Mouse (Mus musculus) spleen, adult 2 months (tissue): ENCODE data around the gene Smad9. TPM values are rescaled to one million over a fixed set of nuclear protein-coding genes. Genes with fewer than 3 reads are reported as not detected.

Source experiments
- DNase-seq, 2 experiments: peaks; one replicate each; pipeline versions ENCODE4 v3.0.0 to v3.0.0-alpha.2; 2012 to 2021; ENCODE audit warnings: low spot score in 2 of 2, low read depth in 1 of 2
- H3K27ac ChIP-seq: fragments of 200-500 bp; 2 replicates; pipeline ENCODE4 v1.5.1; 2012; ENCODE audit warnings: low read length, inconsistent platforms; ENCODE audit not compliant: insufficient read depth
- H3K27me3 ChIP-seq: fragments of 200-500 bp; 2 replicates; pipeline ENCODE4 v1.6.1; 2012; ENCODE audit warnings: mild to moderate bottlenecking, moderate library complexity, low read length, inconsistent platforms; ENCODE audit not compliant: control insufficient read depth, insufficient read depth
- H3K36me3 ChIP-seq: fragments of 200-500 bp; 2 replicates; pipeline ENCODE4 v1.6.1; 2012; ENCODE audit warnings: mild to moderate bottlenecking, low read length, inconsistent platforms; ENCODE audit not compliant: control insufficient read depth, insufficient read depth
- H3K4me1 ChIP-seq: fragments of 200-500 bp; 2 replicates; pipeline ENCODE4 v1.6.1; 2011; ENCODE audit warnings: inconsistent platforms; ENCODE audit not compliant: control insufficient read depth, insufficient read depth, insufficient read length
- H3K4me3 ChIP-seq: fragments of 200-500 bp; 2 replicates; pipeline ENCODE4 v1.5.1; 2011; ENCODE audit warnings: mild to moderate bottlenecking, inconsistent platforms; ENCODE audit not compliant: insufficient read depth, insufficient read length; ENCODE audit errors: extremely low read depth
- CTCF ChIP-seq: fragments of 200-500 bp; IDR thresholded peaks from 2 replicates; pipeline ENCODE4 v1.5.1; 2011; ENCODE audit warnings: mild to moderate bottlenecking, inconsistent platforms; ENCODE audit not compliant: insufficient read depth, insufficient read length, insufficient replicate concordance; ENCODE audit errors: extremely low read depth
- POLR2A ChIP-seq: fragments of 200-500 bp; IDR thresholded peaks from 2 replicates; pipeline ENCODE4 v1.6.1; 2011; ENCODE audit warnings: low read depth, low read length, inconsistent platforms
- WGBS: fragments of 180-500 bp; shearing (Covaris S2); methylation state at CpG from one replicate; pipeline ENCODE4 v1.1.7; 2018; 5-methylcytosine and 5-hydroxymethylcytosine counted together
- polyA plus RNA-seq: library from polyadenylated mRNA; depleted of rRNA; stranded (reverse); fragments of >200 nt; gene quantifications from 2 replicates; pipeline ENCODE4 v1.2.3, GENCODE M21; 2012

Smad9 gene
- polyA plus RNA-seq, 1 experiment, result 0.23 TPM

- WGBS, result under 1% methylated on average over 65 of the region's 65 CpGs
- peak; percentile 56 to 78 for DNase-seq
- no peaks in the 10 kb centered on the region for H3K27me3 ChIP-seq
- H3K4me1 ChIP-seq, result no peaks in the 10 kb centered on the region; the same call in 1 of the 2 replicates
- peak; percentile 74 for TF ChIP-seq POLR2A
- peak; percentile 98 for TF ChIP-seq CTCF
- H3K36me3 ChIP-seq, result peaks cover 8% of the 10 kb centered on the region; the same call in 1 of the 2 replicates
- peak within 1 kb of the TSS; percentile 100 for H3K4me3 ChIP-seq
- H3K27ac ChIP-seq, result peak within 1 kb of the TSS; percentile 98
These were observed 19.9 kb upstream of the Smad9 start, which contains the start of the genes Exosc8 and Alg5 for GRCm38 (mm10) chr3:54735247-54736046. TSS of gene Exosc8 (minus strand) at chr3:54735393. TSS of gene Alg5 (plus strand) at chr3:54735539.

DNA sequence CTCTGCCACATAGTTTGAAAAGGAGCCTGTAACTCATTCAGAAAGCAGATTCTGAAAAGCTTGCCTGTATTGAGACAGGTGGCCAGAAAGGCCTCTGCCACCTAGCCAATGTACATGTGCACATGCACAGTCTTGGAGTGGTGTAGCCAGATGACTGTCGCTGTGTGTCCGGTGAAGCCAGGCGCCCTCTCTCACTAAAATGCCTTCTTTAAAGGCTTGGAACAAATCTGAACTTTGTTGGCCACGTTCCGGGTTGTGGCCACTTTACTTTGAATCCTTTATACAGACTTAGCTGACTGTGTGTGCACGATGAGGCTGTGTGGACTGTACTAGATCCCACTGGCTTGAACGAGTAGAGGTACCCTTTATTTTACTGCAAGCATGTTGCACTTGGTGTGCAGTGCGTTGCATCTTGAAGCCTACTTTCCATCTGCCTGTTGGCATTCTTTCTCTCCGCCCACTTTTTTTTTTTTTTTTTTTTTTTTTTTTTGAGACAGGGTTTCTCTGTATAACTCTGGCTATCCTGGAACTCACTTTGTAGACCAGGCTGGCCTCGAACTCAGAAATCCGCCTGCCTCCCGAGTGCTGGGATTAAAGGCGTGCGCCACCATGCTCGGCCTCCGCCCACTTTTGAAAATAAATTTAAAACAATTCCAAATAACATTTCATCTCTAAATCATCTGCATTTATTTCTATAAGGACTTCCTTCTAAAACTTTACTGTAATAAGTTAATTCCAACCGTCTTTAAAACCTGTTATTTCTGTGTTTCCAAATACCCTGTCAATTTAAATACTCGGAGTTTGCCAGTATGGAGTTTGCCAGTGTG is 19.1 kb upstream of the Smad9 start:
- no peak for TF ChIP-seq CTCF
- TF ChIP-seq POLR2A, result no peak
- no peak overlapping the region for H3K27ac ChIP-seq
- no peaks in the 10 kb centered on the region; the same call in 1 of the 2 replicates for H3K4me1 ChIP-seq
- no peaks in the 10 kb centered on the region for H3K27me3 ChIP-seq
- peak overlapping the region; percentile 100 for H3K4me3 ChIP-seq
- H3K36me3 ChIP-seq, result peaks cover 10% of the 10 kb centered on the region
- no peak for DNase-seq
- WGBS, result 45% methylated on average over 18 of the region's 18 CpGs

DNA sequence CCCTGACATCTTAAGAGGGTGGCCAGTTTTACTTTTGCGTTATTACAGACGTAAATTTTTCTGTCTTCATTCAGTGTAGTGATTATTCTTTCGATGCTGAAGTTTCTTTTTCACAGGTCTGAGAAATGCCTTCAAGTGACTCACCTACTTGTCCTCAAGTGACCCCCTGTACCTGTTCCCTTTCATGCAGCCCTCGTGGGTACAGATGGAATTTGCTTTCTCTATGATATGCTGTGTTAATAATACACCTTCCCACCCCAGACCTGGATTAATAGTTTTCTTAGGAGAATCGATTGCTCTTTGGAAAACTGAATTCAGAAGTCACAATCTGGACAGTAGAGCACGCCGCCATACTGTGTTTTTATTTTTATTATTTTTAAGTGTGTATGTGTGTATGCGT is 18.1 kb upstream of the Smad9 start:
- Histone ChIP-seq H3K27ac (no peak overlapping the region), H3K36me3 (peaks cover 18% of the 10 kb centered on the region), H3K4me3 (no peak overlapping the region), H3K4me1 (no peaks in the 10 kb centered on the region; the same call in 1 of the 2 replicates), H3K27me3 (no peaks in the 10 kb centered on the region)
- DNase-seq, result no peak
- no peak for TF ChIP-seq CTCF
- TF ChIP-seq POLR2A, result no peak
- WGBS, result 94% methylated on average over 8 of the region's 8 CpGs

DNA sequence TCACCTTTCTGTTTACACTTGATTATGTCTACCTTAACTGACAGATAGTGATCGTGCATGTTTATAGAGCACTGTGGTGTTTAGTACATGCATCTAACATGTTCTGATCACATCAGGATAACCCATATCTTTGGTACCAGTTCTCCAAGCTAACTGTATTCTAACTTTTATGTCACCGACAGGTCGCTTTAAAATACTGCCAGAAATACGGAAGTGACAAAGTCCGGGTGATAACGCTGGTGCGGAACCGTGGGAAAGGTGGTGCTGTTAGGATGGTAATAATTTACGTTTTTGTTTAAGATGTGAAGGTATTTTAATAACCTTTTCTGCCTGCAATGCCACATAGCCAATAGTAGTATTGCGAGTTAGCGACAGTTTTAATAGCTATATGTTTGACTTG is 13.4 kb upstream of the Smad9 start:
- no peak for DNase-seq
- TF ChIP-seq POLR2A, result no peak
- no peak for TF ChIP-seq CTCF
- 98% methylated on average over 11 of the region's 11 CpGs for WGBS
- H3K27ac ChIP-seq, result no peak overlapping the region
- H3K36me3 ChIP-seq, result peaks cover 41% of the 10 kb centered on the region
- no peaks in the 10 kb centered on the region for H3K4me1 ChIP-seq
- H3K4me3 ChIP-seq, result no peak overlapping the region
- H3K27me3 ChIP-seq, result no peaks in the 10 kb centered on the region

DNA sequence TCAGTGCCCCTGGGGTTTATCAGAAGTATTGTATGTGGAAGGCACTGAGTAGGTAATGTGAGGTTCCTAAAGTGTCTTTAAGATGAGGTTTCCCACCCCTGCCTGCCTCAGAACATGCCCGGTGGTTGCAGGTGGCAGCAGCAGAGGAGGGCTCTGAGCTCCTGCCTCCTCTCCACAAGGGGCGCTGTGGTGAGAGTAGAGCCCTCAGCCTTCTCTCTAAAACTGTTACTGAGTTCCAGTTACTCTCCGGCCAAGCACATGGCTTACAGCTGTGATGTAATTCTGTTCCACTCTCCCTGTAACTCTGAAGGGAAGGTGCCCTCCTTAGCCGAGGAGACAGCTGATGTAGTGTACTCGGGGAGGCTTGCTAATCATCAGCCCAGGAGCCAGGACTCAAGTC is 9.6 kb upstream of the Smad9 start:
- Histone ChIP-seq H3K27me3 (no peaks in the 10 kb centered on the region), H3K27ac (no peak overlapping the region), H3K36me3 (peaks cover 61% of the 10 kb centered on the region), H3K4me3 (no peak overlapping the region), H3K4me1 (no peaks in the 10 kb centered on the region)
- TF ChIP-seq POLR2A (no peak), CTCF (peak; percentile 38; the same call in 1 of the 2 replicates)
- WGBS, result 78% methylated on average over 5 of the region's 5 CpGs
- DNase-seq, result no peak

DNA sequence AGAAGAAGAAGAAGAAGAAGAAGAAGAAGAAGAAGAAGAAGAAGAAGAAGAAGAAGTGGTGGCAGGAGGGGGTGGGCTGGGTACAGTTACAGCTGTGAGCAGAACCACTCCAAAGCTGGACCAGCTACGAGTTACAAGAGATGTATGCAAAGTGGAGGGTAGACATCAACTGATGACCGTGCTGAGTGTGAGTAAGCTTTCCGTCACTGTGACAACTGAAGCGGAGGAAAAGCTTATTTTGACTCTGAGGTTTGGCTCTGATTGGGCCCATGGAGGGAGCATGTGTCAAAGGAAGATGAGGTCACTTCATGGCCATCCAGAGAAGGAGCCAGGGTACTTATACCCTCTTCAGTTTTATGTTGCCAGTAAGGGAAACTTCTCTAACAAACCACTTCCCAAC is 2.0 kb upstream of the Smad9 start:
- H3K4me1 ChIP-seq, result no peaks in the 10 kb centered on the region; the same call in 1 of the 2 replicates
- H3K4me3 ChIP-seq, result no peak overlapping the region
- no peak overlapping the region for H3K27ac ChIP-seq
- H3K27me3 ChIP-seq, result peaks cover 10% of the 10 kb centered on the region
- no peak for TF ChIP-seq CTCF
- TF ChIP-seq POLR2A, result no peak
- H3K36me3 ChIP-seq, result peaks cover 9% of the 10 kb centered on the region; the same call in 1 of the 2 replicates
- WGBS, result 64% methylated on average over 4 of the region's 4 CpGs
- DNase-seq, result no peak
